Comparison of ENCODE assay signal across 15 mouse cellular contexts in genomic region chr16:90290962-90291361, GRCm38 (mm10). TPM values are rescaled to one million over a fixed set of nuclear protein-coding genes. Genes with fewer than 3 reads are reported as not detected.
DNase-seq lines count a peak whose midpoint lies in the region; ATAC-seq and TF ChIP-seq lines count a peak whose summit lies in the region.
"Had no signal": no experiment of that assay in that cellular context is flagged by ENCODE, and none has a peak within 500 bp of the region (broad histone marks: within the 10 kb centered on the region; RNA-seq: fewer than 3 reads in every experiment).

No protein-coding gene starts in this region.

- H3K9me3 ChIP-seq in heart, embryonic 13.5 days, result no peaks in the 10 kb centered on the region
- no peaks in the 10 kb centered on the region for H3K9me3 ChIP-seq in lung, embryonic 14.5 days (ENCODE audit: low read depth, low read length)
- no peaks in the 10 kb centered on the region for H3K9me3 ChIP-seq in stomach, embryonic 16.5 days (replicated peaks; ENCODE audit: control insufficient read depth, low read length)

- peak overlapping the region; percentile 24 for H3K4me2 ChIP-seq in heart, embryonic 13.5 days
- peak overlapping the region; percentile 6 for H3K4me2 ChIP-seq in lung, embryonic 14.5 days
- H3K4me2 ChIP-seq in stomach, embryonic 16.5 days (ENCODE audit: low read depth, low read length), result peak overlapping the region; percentile 20

- no peak overlapping the region for H3K9ac ChIP-seq in heart, embryonic 13.5 days
- H3K9ac ChIP-seq in lung, embryonic 14.5 days, result no peak overlapping the region
- H3K9ac ChIP-seq in stomach, embryonic 16.5 days (ENCODE audit: low read length), result no peak overlapping the region

- DNase-seq in heart, postnatal 25 days (ENCODE audit: low spot score), result no peak
- DNase-seq in lung, embryonic 14.5 days, result peak; percentile 21
- no peak for DNase-seq in lung, postnatal 25 days (ENCODE audit: low spot score)
- peak; percentile 69 for DNase-seq in R1 (ENCODE audit: low read depth, low spot score)
- DNase-seq in right cerebral cortex, adult 18-20 months, result no peak
- DNase-seq: cerebellum, postnatal 25 days; kidney, postnatal 10 days; layer of hippocampus, adult 9-11 months; right cerebral cortex, postnatal 4 days; thymus, postnatal 25 days had no signal

- WGBS in heart, embryonic 13.5 days, result 46% methylated on average over 9 of the region's 9 CpGs
- WGBS in lung, embryonic 14.5 days, result 42% methylated on average over 9 of the region's 9 CpGs
- 43% methylated on average over 9 of the region's 9 CpGs for WGBS in stomach, embryonic 16.5 days

- no peak overlapping the region for H3K4me3 ChIP-seq in heart, embryonic 13.5 days
- H3K4me3 ChIP-seq in lung, embryonic 14.5 days (ENCODE audit: low read depth, low read length), result no peak overlapping the region
- H3K4me3 ChIP-seq in stomach, embryonic 16.5 days (replicated peaks; ENCODE audit: low read length), result 0 out of 2 replicates have a peak overlapping the region, but pooled peaks have one; percentile 20
- H3K4me3 ChIP-seq: megakaryocyte, embryonic 14.5 days had no signal

- no peaks in the 10 kb centered on the region for H3K36me3 ChIP-seq in heart, embryonic 13.5 days
- no peaks in the 10 kb centered on the region for H3K36me3 ChIP-seq in lung, embryonic 14.5 days (ENCODE audit: insufficient read depth)
- no peaks in the 10 kb centered on the region for H3K36me3 ChIP-seq in stomach, embryonic 16.5 days (ENCODE audit: control insufficient read depth, insufficient read depth, low read length)

- peaks cover 3% of the 10 kb centered on the region; the same call in 1 of the 2 replicates for H3K4me1 ChIP-seq in heart, embryonic 13.5 days
- H3K4me1 ChIP-seq in lung, embryonic 14.5 days (ENCODE audit: insufficient read depth), result no peaks in the 10 kb centered on the region
- no peaks in the 10 kb centered on the region for H3K4me1 ChIP-seq in stomach, embryonic 16.5 days (ENCODE audit: control insufficient read depth, insufficient read depth, low read length)

- intact Hi-C loops in heart, postnatal 25 days (cut with DNase I), result no loop called here

- TF ChIP-seq CTCF in lung, embryonic 14.5 days (IDR thresholded peaks at IDR 0.05; ENCODE audit: low read depth), result no peak

- no peaks in the 10 kb centered on the region for H3K27me3 ChIP-seq in heart, embryonic 13.5 days (replicated peaks)
- no peaks in the 10 kb centered on the region for H3K27me3 ChIP-seq in lung, embryonic 14.5 days (ENCODE audit: insufficient read depth, low read length)
- no peaks in the 10 kb centered on the region for H3K27me3 ChIP-seq in stomach, embryonic 16.5 days (ENCODE audit: control insufficient read depth, insufficient read depth, low read length)
- H3K27me3 ChIP-seq: megakaryocyte, embryonic 14.5 days had no signal

- no peak for ATAC-seq in heart, embryonic 13.5 days (ENCODE audit: extremely low read depth, insufficient number of reproducible peaks, low FRiP score, low TSS enrichment)
- ATAC-seq in lung, embryonic 14.5 days (ENCODE audit: insufficient read depth), result 0 out of 2 replicates have a peak, but pooled peaks have one; percentile 12
- ATAC-seq in stomach, embryonic 16.5 days (ENCODE audit: insufficient read depth, low FRiP score), result no peak
- ATAC-seq: forebrain, embryonic 14.5 days; inflammation-experienced regulatory T-cells, adult 6 months had no signal

- no peak overlapping the region for H3K27ac ChIP-seq in heart, embryonic 13.5 days (replicated peaks)
- no peak overlapping the region for H3K27ac ChIP-seq in lung, embryonic 14.5 days (ENCODE audit: low read depth)
- no peak overlapping the region for H3K27ac ChIP-seq in stomach, embryonic 16.5 days (ENCODE audit: low read length)

RNA-seq across cellular contexts. Expression of gene Scaf4, which starts 6.7 kb away (rescaled TPM):
- polyA plus RNA-seq in heart, embryonic 13.5 days (2015; fragmentation: Nextera tagmentation; extraction: Ambion mirVana), result 15.5 and 16.3 TPM in 2 replicates
- 10 to 100 TPM; 17.5 to 21.8 TPM for total RNA-seq in heart, postnatal 25 days (2021)
- 36.0 and 42.8 TPM in 2 replicates for polyA plus RNA-seq in lung, embryonic 14.5 days (2014; fragmentation: Nextera tagmentation; extraction: Ambion mirVana)
- 12.8 and 15.1 TPM in 2 replicates for polyA plus RNA-seq in stomach, embryonic 16.5 days (2015; fragmentation: Nextera tagmentation; extraction: Ambion mirVana)

Comparison
In these comparisons a context has a peak if more than half of its experiments do, and no peak if none do; other contexts are left out.
1. DNase-seq: peak in lung, embryonic 14.5 days (single experiment) and R1 (single experiment); none in heart, postnatal 25 days (single experiment), lung, postnatal 25 days (single experiment) and right cerebral cortex, adult 18-20 months (single experiment).
2. Peak in every context shown above with its lines, with median percentiles within 50 percentile points of each other: H3K4me2 ChIP-seq.